Mouse (Mus musculus): ENCODE results near the gene Igfbpl1.
A peak's percentile ranks its signal among the peaks of the same experiment; 100 is the strongest.

- TF ChIP-seq POLR2A (IDR thresholded peaks at IDR 0.05; ENCODE audit: borderline replicate concordance, low read depth, low read length) (no peak), CTCF (IDR thresholded peaks at IDR 0.05; ENCODE audit: low read depth, low read length) (peak; percentile 75)
Measured at GRCm38 (mm10) chr4:45855803-45856424, 29.2 kb upstream of the Igfbpl1 start.

All from bone marrow macrophage, adult 2 months (primary cell).